Mouse (Mus musculus): ENCODE measurements around the gene Ipo11. TPM values are rescaled to one million over a fixed set of nuclear protein-coding genes. Genes with fewer than 3 reads are reported as not detected.
"Not testable (repeated sequence)": the region's sequence is repeated elsewhere in the genome, so short reads cannot be mapped to it uniquely, and the experiment has no call there.

Gene Ipo11
- total RNA-seq, 2 experiments from 2014 or later: 10.5 to 14.3 TPM

DNA sequence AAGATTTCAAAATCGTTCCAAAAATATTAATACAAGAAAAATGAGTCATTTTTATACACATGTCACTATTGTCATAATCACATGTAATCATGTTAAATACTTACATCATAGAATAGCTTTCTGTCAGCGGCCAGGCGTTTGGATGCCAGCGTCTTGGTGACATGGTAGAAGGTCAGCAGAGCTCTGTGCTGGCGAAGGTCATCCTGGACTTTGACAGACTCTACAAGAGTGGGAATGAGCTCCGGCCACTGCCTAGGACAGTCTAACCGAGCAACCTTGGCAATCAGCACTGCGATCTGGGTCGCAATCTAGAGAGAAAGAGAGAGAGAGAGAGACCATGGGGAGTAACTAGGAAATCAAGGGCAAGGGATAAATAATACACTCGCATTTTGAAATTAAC, 26.7 kb downstream of the Ipo11 start:
- DNase-seq: no peak
- intact Hi-C loops (cut with DNase I): no loop called here

DNA sequence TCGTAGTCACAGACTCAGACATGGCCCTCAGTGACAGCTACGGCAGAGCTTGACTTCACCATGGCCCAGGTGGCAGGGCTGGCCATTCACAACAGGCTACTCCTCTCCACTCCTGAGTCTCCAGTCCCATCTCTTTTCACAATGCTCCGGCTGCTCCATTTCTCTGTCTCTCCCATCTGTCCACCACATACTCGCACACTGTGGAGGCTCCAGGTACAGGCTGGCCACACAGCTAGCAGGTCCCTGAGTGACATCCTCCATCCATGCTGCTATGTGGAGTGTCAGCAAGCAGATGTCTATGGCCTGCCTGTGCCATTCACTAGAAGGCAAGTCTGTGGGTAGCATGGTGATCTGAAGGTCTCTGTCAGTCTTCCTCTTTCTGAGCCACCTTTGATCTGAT, 29.5 kb downstream of the Ipo11 start:
- DNase-seq: no peak
- intact Hi-C loops (cut with DNase I): no loop called here

DNA sequence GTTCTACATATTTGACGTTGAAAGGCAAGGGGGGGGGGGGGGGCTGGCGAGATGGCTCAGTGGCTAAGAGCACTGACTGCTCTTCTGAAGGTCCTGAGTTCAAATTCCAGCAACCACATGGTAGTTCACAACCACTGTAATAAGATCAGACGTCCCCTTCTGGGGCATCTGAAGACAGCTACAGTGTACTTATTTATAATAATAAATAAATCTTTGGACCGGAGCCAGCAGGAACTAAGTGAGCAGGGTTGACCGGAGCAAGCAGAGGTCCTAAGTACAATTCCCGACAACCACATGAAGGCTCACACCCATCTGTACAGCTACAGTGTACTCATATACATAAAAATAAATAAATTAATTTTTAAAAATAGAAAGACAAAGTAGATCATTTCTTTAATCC, 31.6 kb downstream of the Ipo11 start:
- intact Hi-C loops (cut with DNase I); DNase-seq: not testable (repeated sequence)

DNA sequence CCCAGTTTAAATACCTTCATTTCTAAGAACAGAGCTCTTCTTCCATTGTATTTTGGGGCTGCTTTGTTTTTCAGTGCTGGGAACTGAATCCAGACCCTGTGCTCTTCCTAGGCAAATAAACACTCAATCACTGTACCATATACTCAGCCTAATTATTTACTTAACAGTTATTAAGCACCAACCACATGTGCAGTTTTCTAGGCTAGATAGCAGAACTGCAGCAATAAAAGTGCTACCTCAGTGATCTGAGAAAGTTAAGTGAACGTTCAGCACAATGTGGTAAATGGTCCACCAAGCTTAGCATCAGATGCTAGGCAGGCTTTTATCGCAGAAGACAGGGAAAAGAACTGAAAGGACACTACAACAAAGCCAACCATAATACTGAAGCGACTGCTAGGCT, 32.1 kb downstream of the Ipo11 start:
- intact Hi-C loops (cut with DNase I): no loop called here

DNA sequence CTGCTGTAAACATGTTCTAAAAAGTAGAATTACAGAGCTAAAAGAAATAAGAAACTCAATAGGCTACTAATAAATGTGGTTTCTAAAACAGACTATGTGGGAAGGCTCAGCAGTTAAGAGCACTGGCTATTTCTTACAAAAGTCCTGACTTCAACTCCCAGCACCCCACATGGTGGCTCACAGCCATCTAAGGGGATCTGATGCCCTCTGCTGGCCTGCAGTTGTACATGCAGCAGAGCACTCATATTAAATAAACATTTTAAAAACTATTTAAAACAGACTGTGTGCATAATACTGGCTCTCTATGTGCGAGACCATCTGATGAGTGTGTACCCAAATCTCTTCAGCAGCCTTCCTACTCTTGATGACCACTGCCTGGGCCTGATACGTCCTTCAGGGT, 42.5 kb downstream of the Ipo11 start:
- intact Hi-C loops (cut with DNase I): no loop called here
- no peak for DNase-seq

More for the DNA sequence above, 32.1 kb downstream of the Ipo11 start:
- no peak for DNase-seq

DNA sequence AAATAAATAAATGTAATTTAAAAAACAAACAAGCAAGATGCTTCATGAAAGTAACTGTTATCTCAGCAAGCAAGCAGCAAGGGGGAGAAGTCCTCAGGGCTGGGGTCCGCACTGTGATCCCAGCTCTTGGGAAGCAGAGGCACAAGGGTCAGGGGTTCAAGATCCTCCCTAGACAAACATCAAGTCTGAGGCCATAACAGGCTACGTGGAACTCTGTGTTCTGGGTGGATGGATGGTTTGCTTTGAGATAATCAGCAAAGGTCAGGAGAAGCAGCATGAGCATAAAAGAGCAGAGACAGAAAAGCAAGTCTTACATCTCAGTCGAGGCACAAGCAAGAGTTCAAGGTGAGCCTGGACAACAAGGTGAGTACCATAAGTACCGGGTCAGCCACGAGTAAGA, 43.1 kb downstream of the Ipo11 start:
- intact Hi-C loops (cut with DNase I): no loop called here
- no peak for DNase-seq

DNA sequence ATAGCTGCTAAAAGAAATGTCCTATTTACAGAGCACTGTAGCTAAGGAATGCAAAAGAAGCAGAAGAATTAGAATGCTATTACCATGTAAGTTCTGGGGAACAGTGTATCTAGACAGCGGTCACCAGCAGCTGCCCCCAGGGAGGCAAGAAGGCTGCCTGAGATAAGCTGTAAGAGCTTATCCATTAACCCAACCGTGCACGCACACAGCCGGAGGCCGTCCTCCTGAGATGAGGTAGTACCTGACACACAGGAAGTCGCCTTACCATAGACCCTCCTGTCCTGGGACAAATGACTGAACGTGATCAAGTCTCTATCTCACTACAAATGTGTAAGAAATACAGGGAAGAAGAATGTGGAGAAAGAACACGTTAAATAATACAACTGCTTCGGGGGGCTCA, 43.6 kb downstream of the Ipo11 start:
- DNase-seq: no peak
- intact Hi-C loops (cut with DNase I): no loop called here

DNA sequence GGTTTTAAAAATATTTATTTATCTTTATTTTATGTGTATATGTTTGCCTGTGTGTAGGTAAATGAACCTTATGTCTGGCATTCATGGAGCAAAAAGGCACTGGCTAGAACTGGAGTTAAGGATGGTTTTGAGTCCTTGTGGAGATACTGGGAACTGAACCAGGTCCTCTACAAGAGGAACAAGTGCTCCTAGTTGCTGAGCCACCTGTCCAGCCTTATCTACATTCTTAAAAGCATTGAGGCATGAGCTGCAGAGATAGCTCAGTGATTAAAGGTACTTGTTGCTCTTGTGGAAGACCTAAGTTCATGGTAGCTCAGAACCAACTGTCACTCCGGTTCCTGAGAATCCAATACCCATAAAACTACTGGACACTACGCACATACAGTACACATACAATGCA, 49.4 kb downstream of the Ipo11 start:
- DNase-seq: no peak
- intact Hi-C loops (cut with DNase I): no loop called here

DNA sequence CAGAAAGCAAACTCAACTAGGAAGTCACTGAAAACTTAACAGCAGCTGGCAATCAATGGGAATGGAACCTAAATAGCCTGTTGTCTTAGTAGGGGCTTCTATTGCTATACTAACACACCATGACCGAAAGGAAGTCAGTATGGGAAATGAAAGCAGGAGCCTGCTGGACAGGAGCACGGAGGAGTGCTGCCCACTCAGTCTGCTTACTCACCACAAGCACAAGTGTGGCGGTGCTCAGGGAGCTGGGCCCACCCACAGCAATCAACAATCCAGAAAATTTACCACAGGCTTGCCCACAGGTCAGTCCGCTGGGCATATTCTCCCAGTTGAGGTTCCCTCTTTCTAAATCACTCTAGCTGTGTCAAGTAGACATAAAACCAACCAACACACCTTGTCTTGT, 52.5 kb downstream of the Ipo11 start:
- no peak for DNase-seq
- intact Hi-C loops (cut with DNase I): no loop called here

DNA sequence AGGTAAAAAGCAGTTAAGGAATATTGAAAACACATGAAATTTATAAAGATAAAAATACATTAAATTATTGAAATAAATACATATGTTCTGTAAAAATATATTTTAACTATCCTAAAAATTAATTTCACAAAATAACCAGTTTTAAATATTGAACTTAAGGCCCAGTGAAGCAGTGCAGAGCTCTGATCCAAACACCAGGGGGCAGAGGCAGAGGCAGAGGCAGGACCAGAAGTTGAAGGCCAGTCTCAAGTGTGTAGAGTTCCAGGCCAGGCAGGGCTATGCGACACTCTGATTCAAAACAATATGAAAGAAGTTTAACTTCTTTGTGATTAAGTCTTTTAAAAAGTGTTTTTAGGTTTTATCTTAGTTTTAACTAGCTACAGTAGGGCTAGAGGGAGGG, 60.5 kb downstream of the Ipo11 start:
- no peak for DNase-seq
- intact Hi-C loops (cut with DNase I): no loop called here

DNA sequence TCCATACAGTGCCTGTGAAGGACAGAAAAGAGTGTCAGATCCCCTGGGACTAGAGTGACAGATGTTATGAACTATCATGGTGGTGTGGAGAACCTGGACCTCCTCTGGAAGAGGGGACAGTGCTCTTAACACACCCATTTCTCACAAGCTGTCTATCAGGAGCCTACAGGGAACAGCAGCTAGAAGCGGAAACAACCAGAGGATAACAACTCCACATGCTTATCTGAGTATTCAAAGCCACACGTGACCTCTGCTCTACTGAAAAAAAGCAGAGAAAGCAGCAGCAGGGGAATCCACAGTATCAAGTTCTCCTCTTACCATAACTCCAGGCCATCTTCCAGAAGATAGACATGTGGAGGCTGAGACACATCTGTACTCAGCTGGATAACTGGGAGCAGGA, 71.2 kb downstream of the Ipo11 start:
- intact Hi-C loops (cut with DNase I): no loop called here
- no peak for DNase-seq

DNA sequence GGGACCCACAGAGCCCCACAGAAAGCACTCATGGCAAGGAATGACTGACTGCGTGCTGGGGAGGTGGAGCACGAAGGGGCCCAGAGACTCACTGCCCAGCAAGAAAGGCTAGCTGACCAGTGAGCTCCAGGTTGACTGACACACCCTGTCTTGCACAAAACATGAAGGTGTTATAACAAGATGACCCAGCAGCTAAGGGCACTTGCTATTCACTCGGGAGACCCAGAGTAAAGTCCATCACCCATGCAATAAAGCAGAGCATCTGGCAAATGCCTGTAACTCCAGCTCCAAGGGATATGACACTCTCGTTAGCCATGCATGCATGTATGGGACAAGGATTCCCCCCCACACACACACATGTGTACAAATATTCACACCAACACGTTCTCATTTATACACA, 78.0 kb downstream of the Ipo11 start:
- intact Hi-C loops (cut with DNase I): no loop called here
- DNase-seq: no peak

DNA sequence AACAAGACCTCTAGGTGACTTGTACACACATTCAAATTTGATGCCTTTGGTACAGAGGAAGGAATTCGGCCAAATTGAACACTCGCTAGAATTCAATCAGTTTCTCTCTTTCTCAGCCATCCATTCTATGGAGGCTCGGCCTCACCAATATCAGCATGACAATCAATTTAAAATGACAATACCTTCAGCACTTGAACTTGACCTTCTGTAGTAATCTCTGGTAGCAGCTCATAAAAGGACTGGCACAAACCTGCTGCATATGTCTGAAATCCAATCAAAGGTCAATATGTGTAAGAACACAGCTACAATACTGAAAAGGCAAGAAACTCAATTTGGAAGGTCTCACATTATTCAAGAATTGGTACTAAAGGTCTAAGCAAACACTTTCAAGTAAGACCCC, 80.2 kb downstream of the Ipo11 start:
- no peak for DNase-seq
- intact Hi-C loops (cut with DNase I): no loop called here

DNA sequence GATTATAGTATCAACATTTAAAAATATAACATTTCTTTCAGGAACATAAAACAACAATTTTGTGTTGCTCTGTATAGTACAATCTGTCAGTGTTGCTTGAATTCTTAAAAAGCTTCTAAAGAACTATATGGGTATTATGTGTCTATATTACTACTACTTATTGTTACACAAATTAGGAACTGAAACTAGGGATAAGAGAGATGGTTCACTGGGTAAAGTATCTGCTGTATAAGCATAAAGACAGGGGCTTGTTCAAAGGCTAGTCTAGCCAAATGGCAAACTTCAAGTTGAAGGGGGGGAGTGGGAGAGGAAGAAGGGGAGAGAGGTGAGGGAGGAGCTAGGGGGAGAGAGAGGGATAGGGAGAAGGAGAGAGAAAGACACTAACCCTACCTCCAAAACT, 89.2 kb downstream of the Ipo11 start:
- intact Hi-C loops (cut with DNase I): no loop called here
- no peak for DNase-seq

DNA sequence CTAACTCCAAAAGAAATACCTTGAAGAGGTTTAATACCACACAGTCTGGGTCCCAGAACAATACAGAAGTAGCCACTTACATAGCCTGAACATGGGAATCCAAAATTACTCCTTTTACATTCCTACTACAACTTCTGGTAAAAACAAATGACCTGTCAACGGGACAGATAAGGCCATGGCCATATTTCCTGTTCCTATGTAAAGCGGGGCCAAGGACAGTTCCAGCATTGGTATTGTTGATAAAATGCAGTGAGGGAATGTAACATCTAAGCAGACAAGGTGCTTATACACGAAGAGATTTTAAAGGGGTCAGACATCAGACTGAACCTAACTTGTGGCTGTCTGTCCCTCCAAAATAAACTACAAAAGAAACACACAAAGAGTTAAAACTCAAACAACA, 91.8 kb downstream of the Ipo11 start:
- intact Hi-C loops (cut with DNase I): no loop called here
- DNase-seq: no peak

DNA sequence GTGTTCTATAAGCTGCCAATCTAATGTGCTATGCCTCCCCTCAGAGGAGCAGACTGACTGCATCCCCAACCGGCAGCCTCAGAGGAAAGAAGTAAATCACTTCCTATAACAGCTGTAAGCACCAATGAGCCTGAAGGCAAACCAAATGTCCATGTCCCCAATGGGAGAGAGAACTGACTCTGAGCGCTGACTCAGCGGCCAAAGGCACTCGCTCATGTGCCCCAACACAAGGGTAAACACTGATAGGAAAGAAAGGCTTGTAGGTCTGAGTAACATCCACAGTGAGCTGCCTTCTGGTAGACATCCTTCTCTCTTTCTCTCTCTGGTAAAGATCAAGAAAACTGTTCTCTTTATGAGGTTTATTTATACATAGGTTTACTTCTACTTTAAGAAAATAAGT, 94.2 kb downstream of the Ipo11 start:
- intact Hi-C loops (cut with DNase I): no loop called here
- no peak for DNase-seq

DNA sequence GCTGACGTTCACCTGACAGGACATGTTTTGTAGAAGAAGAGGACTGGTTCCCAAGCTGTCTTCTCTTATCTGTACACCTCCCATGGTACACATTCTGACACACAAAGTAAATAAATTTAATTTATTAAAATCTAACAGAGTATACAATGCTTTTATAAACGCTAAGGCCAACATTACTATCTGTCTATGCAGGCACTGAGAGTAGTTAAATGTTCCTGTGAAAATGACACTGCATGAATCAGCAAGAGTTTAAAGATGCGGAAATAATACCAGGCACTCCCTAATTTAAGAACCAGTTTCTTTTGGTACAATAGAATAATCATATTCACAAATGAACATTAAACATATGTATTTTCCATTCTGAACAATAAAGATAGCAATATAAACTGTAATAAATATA, 98.0 kb downstream of the Ipo11 start:
- intact Hi-C loops (cut with DNase I): no loop called here

DNA sequence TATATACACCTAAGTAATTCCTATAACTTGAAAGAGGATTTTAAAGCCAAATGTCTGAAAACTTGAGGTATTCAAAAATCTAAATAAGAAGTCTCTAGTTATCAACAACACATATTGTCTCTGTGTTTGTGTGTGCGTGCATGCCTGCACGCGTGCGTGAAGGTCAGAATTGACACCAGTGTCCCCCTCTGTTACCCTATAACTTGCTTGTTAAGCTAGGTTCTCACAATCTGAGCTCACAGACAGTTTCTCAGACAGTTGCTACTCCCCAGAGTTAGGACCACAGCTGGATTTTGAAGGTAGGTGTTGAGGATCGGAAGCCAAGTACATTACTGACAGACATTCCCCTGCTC, 100.3 kb downstream of the Ipo11 start:
- no peak for DNase-seq
- intact Hi-C loops (cut with DNase I): no loop called here

More for the DNA sequence above, 98.0 kb downstream of the Ipo11 start:
- no peak for DNase-seq

DNA sequence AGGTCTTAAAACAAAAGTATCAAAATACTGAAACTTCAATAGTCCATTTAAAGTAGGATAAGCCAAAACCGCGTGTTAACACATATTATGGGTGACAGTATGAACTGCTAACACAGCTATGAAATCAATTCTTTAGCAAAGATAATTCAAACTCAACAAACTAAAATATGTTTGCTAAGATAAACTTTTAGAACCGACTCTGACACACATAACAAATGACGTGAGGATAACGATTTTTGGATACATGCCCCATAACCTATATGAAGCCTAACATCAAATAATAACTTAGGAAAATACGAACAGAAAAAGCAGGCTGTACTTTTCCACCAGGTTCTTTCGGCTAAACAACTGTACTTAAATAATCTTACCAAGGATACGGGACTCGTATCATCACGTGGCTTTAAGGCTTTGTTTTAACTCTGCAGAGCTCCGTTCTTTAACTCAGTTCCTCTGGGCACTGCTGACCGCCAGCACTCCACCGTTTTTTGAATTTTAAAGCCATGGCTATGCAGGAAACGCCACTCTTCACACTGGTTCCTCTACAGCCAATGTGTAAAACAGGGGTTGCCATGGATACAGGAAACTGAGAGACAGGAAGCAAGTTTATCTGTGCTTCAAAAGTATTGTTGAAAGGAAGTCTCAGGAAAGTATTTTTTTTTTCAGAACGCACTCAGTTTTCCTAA, 100.8 kb downstream of the Ipo11 start:
- no peak for DNase-seq
- intact Hi-C loops (cut with DNase I): no loop called here

DNA sequence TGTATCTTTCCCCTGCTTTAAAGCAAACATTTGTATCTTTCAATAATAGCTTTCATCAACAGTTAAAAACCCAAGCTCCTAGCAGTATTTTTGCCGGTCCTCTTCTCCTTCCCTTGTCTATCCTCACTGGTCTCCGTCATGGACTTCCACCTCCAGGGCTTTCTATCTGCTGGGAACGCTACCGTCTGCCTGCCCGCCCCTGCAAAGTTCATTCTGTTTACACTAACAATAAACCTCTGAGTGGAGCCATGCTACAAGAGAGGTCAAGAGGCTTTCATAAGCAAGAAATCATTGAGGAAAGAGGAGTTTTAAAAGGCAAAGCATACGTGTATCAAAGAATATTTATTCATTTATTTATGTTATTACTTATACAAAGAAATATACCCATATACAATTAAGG, 106.7 kb downstream of the Ipo11 start:
- DNase-seq: no peak
- intact Hi-C loops (cut with DNase I): loop anchor here (5.0 kb wide), 1 partner anchor 892 kb away; no protein-coding TSS in a partner anchor

DNA sequence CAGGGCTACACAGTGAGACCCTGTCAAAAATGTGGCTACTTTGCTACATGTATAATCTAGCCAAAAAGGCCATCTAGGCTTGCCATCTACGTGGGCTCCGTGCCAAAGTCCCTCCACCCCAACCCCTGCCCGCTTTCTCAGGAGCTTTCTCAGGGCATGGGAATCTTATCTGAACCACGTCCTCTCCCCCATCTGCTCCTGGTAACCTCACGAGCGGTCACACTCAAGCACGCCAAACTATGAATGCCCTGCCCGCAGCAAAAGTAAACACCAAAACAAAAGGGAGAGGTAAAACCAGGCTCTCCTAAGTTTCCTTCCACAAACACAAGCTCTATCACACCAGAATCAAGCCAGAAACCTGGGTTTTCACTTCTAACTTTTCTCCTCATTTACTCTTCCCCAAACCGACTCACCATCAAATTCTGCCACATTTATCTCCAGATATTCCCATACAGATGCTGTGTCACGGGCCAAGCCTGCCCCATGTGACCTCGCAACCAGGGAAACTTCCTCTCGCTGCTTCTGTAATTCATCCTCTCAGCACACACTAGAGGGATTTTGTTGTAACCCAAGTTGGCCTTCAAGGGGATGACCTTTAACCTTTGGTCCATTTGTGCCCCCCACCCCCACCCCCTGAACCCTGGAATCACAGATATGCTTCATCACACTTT, 107.3 kb downstream of the Ipo11 start:
- no peak for DNase-seq
- intact Hi-C loops (cut with DNase I): no loop called here

DNA sequence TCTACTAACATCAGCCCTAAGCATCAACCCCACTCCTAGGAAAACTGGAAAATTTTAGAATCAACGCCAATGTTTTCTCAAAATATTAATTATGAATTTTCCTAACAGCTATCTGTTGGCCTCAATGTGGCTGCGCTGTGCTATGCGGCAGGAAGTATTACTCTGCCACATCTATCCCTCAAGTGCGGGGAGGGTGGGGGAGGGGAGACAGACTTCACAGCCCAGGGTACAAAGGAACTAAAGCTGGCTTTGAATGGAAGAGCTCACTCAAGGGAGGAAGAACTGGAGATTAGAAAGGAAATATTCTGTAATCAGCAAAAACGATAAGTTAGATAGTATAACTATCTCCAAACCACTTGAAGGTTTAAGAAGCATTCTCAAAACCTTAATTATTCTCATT, 111.1 kb downstream of the Ipo11 start:
- no peak for DNase-seq
- intact Hi-C loops (cut with DNase I): no loop called here

DNA sequence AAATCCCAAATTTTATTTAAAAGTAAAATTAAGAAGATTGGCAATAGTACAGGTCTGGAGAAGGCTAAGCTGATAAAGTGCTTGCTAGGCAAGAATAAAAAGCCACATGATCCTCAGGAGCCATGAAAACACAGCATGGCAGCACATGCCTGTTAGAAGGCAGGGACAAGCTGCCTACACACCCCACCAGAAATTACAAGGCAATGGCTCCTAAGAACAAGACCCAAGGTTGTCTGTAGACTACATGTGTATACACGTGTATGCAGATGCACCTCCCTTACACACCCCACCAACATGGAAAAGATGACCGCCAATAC, 112.9 kb downstream of the Ipo11 start:
- intact Hi-C loops (cut with DNase I): no loop called here
- DNase-seq: no peak

Data from gastrocnemius, postnatal 36 days (tissue).